ENCODE assay signal across 8 mouse cellular contexts in genomic region chr10:7832171-7832676, GRCm38 (mm10). TPM values are rescaled to one million over a fixed set of nuclear protein-coding genes. Genes with fewer than 3 reads are reported as not detected.
DNase-seq lines count a peak whose midpoint lies in the region; TF ChIP-seq lines count a peak whose summit lies in the region.

Gene Zc3h12d, plus strand, starts transcription at chr10:7832470.

- TF ChIP-seq EP300 in ES-Bruce4 (IDR thresholded peaks at IDR 0.05; ENCODE audit: insufficient read depth, low read depth, low read length): no peak

- no peak for TF ChIP-seq POLR2A in ES-Bruce4 (IDR thresholded peaks at IDR 0.05; ENCODE audit: insufficient read depth, low read length)

- H3K9ac ChIP-seq in ES-Bruce4 (ENCODE audit: low read depth, poor library complexity, severe bottlenecking): peak within 1 kb of the TSS; percentile 2; the same call in 1 of the 2 replicates

- no peaks in the 10 kb centered on the region for H3K36me3 ChIP-seq in ES-Bruce4 (ENCODE audit: control insufficient read depth, insufficient read depth, low read length, poor library complexity, severe bottlenecking)
- H3K36me3 ChIP-seq in macrophage (ENCODE audit: inconsistent target): no peaks in the 10 kb centered on the region

- H3K4me3 ChIP-seq in ES-Bruce4 (ENCODE audit: low read depth, low read length) (peak within 1 kb of the TSS; percentile 37), macrophage (ENCODE audit: inconsistent target) (peak within 1 kb of the TSS; percentile 53)

- intact Hi-C loops in heart, postnatal 10 days (cut with DNase I): no loop called here
- intact Hi-C loops in left cerebral cortex, postnatal 25 days (cut with DNase I): no loop called here

- H3K4me1 ChIP-seq in ES-Bruce4 (ENCODE audit: control insufficient read depth, insufficient read depth, low read length): no peaks in the 10 kb centered on the region

- H3K9me3 ChIP-seq in ES-Bruce4 (replicated peaks; ENCODE audit: control insufficient read depth, insufficient read depth, low read length, poor library complexity, severe bottlenecking): no peaks in the 10 kb centered on the region

- H3K27me3 ChIP-seq in ES-Bruce4 (ENCODE audit: control insufficient read depth, insufficient read depth, low read length, poor library complexity, severe bottlenecking): no peaks in the 10 kb centered on the region; the same call in 1 of the 2 replicates

- DNase-seq in embryo, embryonic 10.5 days (ENCODE audit: low spot score): peak; percentile 18
- DNase-seq in heart, postnatal 10 days: peak; percentile 52
- peak; percentile 69 to 83 for DNase-seq in kidney, postnatal 25 days
- peak; percentile 31 to 39 for DNase-seq in spleen, postnatal 14 days (ENCODE audit: low spot score in 2 of 2)
- DNase-seq in left cerebral cortex, postnatal 25 days (ENCODE audit: low spot score in 2 of 2): no peak
- DNase-seq in urinary bladder, postnatal 10 days (ENCODE audit: low spot score): no peak

- 4% methylated on average over 11 of the region's 15 CpGs for WGBS in macrophage (ENCODE audit: missing documents)

- H3K27ac ChIP-seq in ES-Bruce4 (ENCODE audit: insufficient read depth, low read length): no peak within 1 kb of the TSS
- peak within 1 kb of the TSS; percentile 94 for H3K27ac ChIP-seq in macrophage

- TF ChIP-seq CTCF in ES-Bruce4 (IDR thresholded peaks at IDR 0.05; ENCODE audit: low read depth, low read length): no peak

- H3K79me2 ChIP-seq in macrophage (ENCODE audit: inconsistent target): peaks cover 54% of the 10 kb centered on the region

RNA-seq across cellular contexts. Expression of gene Zc3h12d, which starts in this region (rescaled TPM):
- polyA plus RNA-seq in ES-Bruce4 (2011; ENCODE audit: insufficient read depth, insufficient read length, low read depth, missing spikeins): not detected in 2 replicates
- total RNA-seq in heart, postnatal 10 days (2021): under 1 TPM; 0.17 to 0.25 TPM
- total RNA-seq in macrophage (2018; cell fraction: chromatin; rRNA removed): 10 to 100 TPM in 25 of 26 experiments, 1 to 10 TPM in 1; 4.7 to 61.5 (median 37.4) TPM
- total RNA-seq in macrophage (2018; cell fraction: cytosol; rRNA removed): 10 to 100 TPM; 15.6 to 52.4 (median 36.1) TPM
- total RNA-seq in macrophage (2018; cell fraction: nucleus; rRNA removed): 10 to 100 TPM; 13.9 to 70.5 (median 35.9) TPM
- 21.6 to 37.6 TPM (median 28.7 TPM) in 3 replicates for polyA plus RNA-seq in macrophage (2018)
- under 1 TPM; 0.11 to 0.14 TPM for total RNA-seq in left cerebral cortex, postnatal 25 days (2021)

Comparison
In these comparisons a context has a peak if more than half of its experiments do, and no peak if none do; other contexts are left out.
1. RNA of gene Zc3h12d (polyA plus RNA-seq): 21.6 to 37.6 TPM in macrophage; not detected in ES-Bruce4; every median in the first group is over 10 times any median in the second.
2. Peak in DNase-seq in heart, postnatal 10 days; RNA of the gene not detected or under 1 TPM.
3. DNase-seq: peak in embryo, embryonic 10.5 days (single experiment), kidney, postnatal 25 days (2 of 2) and spleen, postnatal 14 days (2 of 2); none in left cerebral cortex, postnatal 25 days (0 of 2) and urinary bladder, postnatal 10 days (single experiment).